Mouse (Mus musculus): ENCODE results near the gene Rgs4. TPM values are rescaled to one million over a fixed set of nuclear protein-coding genes. Genes with fewer than 3 reads are reported as not detected.

Rgs4 gene
- 124 TPM for polyA plus RNA-seq (2014; fragmentation: Illumina TruSeq; extraction: RNeasy Lipid Tissue Mini Kit (QIAGEN cat#74804); ENCODE audit: low read depth, low replicate concordance)

GRCm38 (mm10) chr1:169747473-169747872, at the start of gene Rgs4:
TSS of gene Rgs4 (minus strand) at chr1:169747642.

Other genes starting within 250 kb of the Rgs4 start
- gene Nuf2, start 216.2 kb downstream of the Rgs4 start, polyA plus RNA-seq (2014; fragmentation: Illumina TruSeq; extraction: RNeasy Lipid Tissue Mini Kit (QIAGEN cat#74804); ENCODE audit: low read depth, low replicate concordance): 10.7 TPM
- 156 TPM for gene Rgs5, start 92.1 kb downstream of the Rgs4 start, polyA plus RNA-seq (2014; fragmentation: Illumina TruSeq; extraction: RNeasy Lipid Tissue Mini Kit (QIAGEN cat#74804); ENCODE audit: low read depth, low replicate concordance)
- gene Ccdc190, start 181.0 kb upstream of the Rgs4 start, polyA plus RNA-seq (2014; fragmentation: Illumina TruSeq; extraction: RNeasy Lipid Tissue Mini Kit (QIAGEN cat#74804); ENCODE audit: low read depth, low replicate concordance): not detected
- 26.8 TPM for gene Hsd17b7, start 221.6 kb upstream of the Rgs4 start, polyA plus RNA-seq (2014; fragmentation: Illumina TruSeq; extraction: RNeasy Lipid Tissue Mini Kit (QIAGEN cat#74804); ENCODE audit: low read depth, low replicate concordance)

Data from adrenal gland, adult 10 weeks (tissue).